Mouse (Mus musculus) stomach, postnatal 0 days (tissue): ENCODE data around the gene Setd2. TPM values are rescaled to one million over a fixed set of nuclear protein-coding genes. Genes with fewer than 3 reads are reported as not detected.

Experiments used
- ATAC-seq: fragments of 200-750 bp; cut with Nextera tagmentation; 2 replicates; pipeline ENCODE4 v1.8.0; 2017; ENCODE audit not compliant: low FRiP score, low TSS enrichment
- DNase-seq: peaks from one replicate; pipeline ENCODE4 v3.0.0-alpha.2; 2016; ENCODE audit warnings: low spot score
- H3K27ac ChIP-seq: fragments of 300-500 bp; sonication (generic); replicated peaks from 2 replicates; pipeline ENCODE4 v1.5.1; 2014; ENCODE audit warnings: mild to moderate bottlenecking, control low read depth
- H3K27me3 ChIP-seq: fragments of 300-500 bp; sonication (generic); 2 replicates; pipeline ENCODE4 v1.6.1; 2014; ENCODE audit warnings: low read length; ENCODE audit not compliant: control insufficient read depth, insufficient read depth
- H3K36me3 ChIP-seq: fragments of 300-500 bp; sonication (generic); 2 replicates; pipeline ENCODE4 v1.6.1; 2014; ENCODE audit warnings: low read length, mixed read lengths; ENCODE audit not compliant: control insufficient read depth, insufficient read depth
- H3K4me1 ChIP-seq: fragments of 300-500 bp; sonication (generic); replicated peaks from 2 replicates; pipeline ENCODE4 v1.6.1; 2014; ENCODE audit warnings: antibody characterized with exemption; ENCODE audit not compliant: control insufficient read depth, insufficient read depth
- H3K4me2 ChIP-seq: fragments of 300-500 bp; sonication (generic); replicated peaks from 2 replicates; pipeline ENCODE4 v1.6.1; 2014; ENCODE audit warnings: low read depth, mild to moderate bottlenecking, control low read depth, moderate library complexity
- H3K4me3 ChIP-seq: fragments of 300-500 bp; sonication (generic); 2 replicates; pipeline ENCODE4 v1.5.1; 2014; ENCODE audit warnings: low read depth, low read length, control low read depth
- H3K9ac ChIP-seq: fragments of 300-500 bp; sonication (generic); 2 replicates; pipeline ENCODE4 v1.6.1; 2014; ENCODE audit warnings: mild to moderate bottlenecking, low read length, control low read depth, mixed read lengths
- H3K9me3 ChIP-seq: fragments of 300-500 bp; sonication (generic); 2 replicates; pipeline ENCODE4 v1.6.1; 2016; ENCODE audit warnings: low read length; ENCODE audit not compliant: control insufficient read depth
- CTCF ChIP-seq: IDR thresholded peaks from 2 replicates; pipeline ENCODE4 v1.5.1; 2016; ENCODE audit warnings: antibody characterized with exemption, low read depth, mild to moderate bottlenecking, moderate library complexity
- EP300 ChIP-seq: optimal IDR thresholded peaks from 2 replicates; pipeline ENCODE3; 2016; ENCODE audit warnings: antibody characterized with exemption
- WGBS: fragments of 180-500 bp; shearing (Covaris S2); extraction: QIAGEN DNeasy Blood & Tissue Kit; methylation state at CpG from one replicate; pipeline ENCODE4 v1.1.7; 2014; 5-methylcytosine and 5-hydroxymethylcytosine counted together
- polyA plus RNA-seq: library from polyadenylated mRNA; unstranded; fragments of >200 nt; fragmentation: Nextera tagmentation; extraction: Ambion mirVana; gene quantifications from 2 replicates; pipeline ENCODE4 v1.2.1, GENCODE M21; 2015

Setd2 gene
- polyA plus RNA-seq, 1 experiment from 2014 or later: 13.1 TPM

GRCm38 (mm10) chr9:110617081-110617480 lies 84.7 kb downstream of the Setd2 start:
- H3K4me2 ChIP-seq: no peak overlapping the region
- H3K36me3 ChIP-seq: peaks cover 24% of the 10 kb centered on the region
- H3K9me3 ChIP-seq: no peaks in the 10 kb centered on the region
- H3K4me1 ChIP-seq: no peaks in the 10 kb centered on the region
- no peak overlapping the region for H3K4me3 ChIP-seq
- H3K27me3 ChIP-seq: no peaks in the 10 kb centered on the region
- WGBS: 74% methylated on average over 3 of the region's 3 CpGs
- H3K9ac ChIP-seq: no peak overlapping the region
- H3K27ac ChIP-seq: no peak overlapping the region
- ATAC-seq (no peak), DNase-seq (no peak)
- TF ChIP-seq CTCF (no peak), EP300 (no peak)

GRCm38 (mm10) chr9:110620180-110620579 lies 87.8 kb downstream of the Setd2 start:
- DNase-seq (peak; percentile 64), ATAC-seq (no peak)
- TF ChIP-seq CTCF (peak; percentile 60), EP300 (no peak)
- H3K4me1 ChIP-seq: 0 out of 2 replicates have a peak, but pooled peaks cover 2% of the 10 kb centered on the region
- H3K27me3 ChIP-seq: no peaks in the 10 kb centered on the region
- no peak overlapping the region for H3K4me2 ChIP-seq
- H3K27ac ChIP-seq: no peak overlapping the region
- H3K9me3 ChIP-seq: no peaks in the 10 kb centered on the region
- peaks cover 21% of the 10 kb centered on the region for H3K36me3 ChIP-seq
- H3K9ac ChIP-seq: no peak overlapping the region
- no peak overlapping the region for H3K4me3 ChIP-seq
- WGBS: 79% methylated on average over 7 of the region's 7 CpGs

DNA sequence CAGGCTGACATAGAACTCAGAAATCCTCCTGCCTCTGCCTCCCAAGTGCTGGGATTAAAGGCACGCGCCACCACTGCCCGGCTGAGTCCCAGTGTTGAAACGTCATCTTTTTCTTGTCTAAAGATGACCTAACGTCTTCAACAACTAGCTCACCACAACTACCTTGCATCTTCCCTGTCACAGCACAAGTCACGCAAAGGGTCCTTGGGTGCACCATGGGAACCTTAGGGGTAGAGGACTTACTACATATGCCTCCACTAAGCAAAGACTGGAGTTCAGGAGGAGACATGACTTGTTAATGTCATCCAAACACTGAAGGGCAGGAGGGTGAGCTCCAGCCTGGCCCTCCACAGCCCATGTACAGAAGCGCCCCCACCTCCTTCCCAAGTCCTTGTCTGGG lies 88.3 kb downstream of the Setd2 start:
- DNase-seq: no peak
- no peak for TF ChIP-seq EP300
- no peak for TF ChIP-seq CTCF
- no peaks in the 10 kb centered on the region for H3K9me3 ChIP-seq
- 0 out of 2 replicates have a peak, but pooled peaks cover 3% of the 10 kb centered on the region for H3K4me1 ChIP-seq
- H3K27ac ChIP-seq: no peak overlapping the region
- WGBS: 92% methylated on average over 7 of the region's 7 CpGs
- H3K27me3 ChIP-seq: no peaks in the 10 kb centered on the region
- ATAC-seq: no peak
- peaks cover 19% of the 10 kb centered on the region for H3K36me3 ChIP-seq
- no peak overlapping the region for H3K4me2 ChIP-seq
- H3K9ac ChIP-seq: no peak overlapping the region
- H3K4me3 ChIP-seq: no peak overlapping the region

- Histone ChIP-seq H3K27ac (no peak overlapping the region), H3K36me3 (peaks cover 14% of the 10 kb centered on the region), H3K4me3 (no peak overlapping the region), H3K4me2 (no peak overlapping the region), H3K9ac (no peak overlapping the region), H3K9me3 (no peaks in the 10 kb centered on the region), H3K4me1 (0 out of 2 replicates have a peak, but pooled peaks cover 3% of the 10 kb centered on the region), H3K27me3 (no peaks in the 10 kb centered on the region)
- no peak for ATAC-seq
- WGBS: 67% methylated on average over 12 of the region's 12 CpGs
- DNase-seq: no peak
- no peak for TF ChIP-seq CTCF
- no peak for TF ChIP-seq EP300
Measured at GRCm38 (mm10) chr9:110622621-110623219, 90.3 kb downstream of the Setd2 start.

DNA sequence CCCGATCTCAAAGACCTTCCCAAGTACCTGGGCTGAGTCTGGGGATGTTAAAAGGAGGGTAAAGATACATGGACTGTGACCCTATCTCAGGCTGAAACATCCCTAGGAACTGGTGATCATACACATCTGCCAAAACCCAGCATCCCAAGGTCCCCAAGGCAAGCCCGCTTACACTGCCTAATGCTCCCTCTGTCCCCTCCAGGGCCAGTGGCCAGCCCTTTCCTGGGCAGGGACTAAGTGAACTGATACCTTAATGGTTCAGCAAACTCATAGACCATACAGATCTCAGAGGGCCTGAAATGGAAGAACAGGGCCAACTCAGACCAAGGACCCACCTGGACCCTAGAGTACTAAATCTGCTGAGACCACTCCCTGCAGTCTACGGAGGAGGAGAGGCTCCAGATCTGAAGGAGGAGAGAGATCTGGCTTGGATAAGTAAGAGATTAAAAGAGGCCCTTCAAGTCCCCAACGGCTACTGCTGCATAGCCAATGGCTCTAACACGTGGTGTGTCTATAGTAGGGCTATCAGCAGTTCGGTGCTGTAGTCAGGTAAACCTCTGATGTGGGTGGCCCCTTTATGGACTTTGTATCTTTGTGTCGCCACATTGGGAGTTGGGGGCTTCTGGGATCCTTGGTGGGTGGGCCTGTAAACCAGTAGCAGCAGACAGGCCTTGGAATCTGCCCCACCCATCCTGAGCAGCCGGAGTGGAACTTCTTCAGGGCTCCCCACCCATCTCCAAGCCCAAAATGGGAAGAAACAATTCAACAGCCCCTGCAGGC lies 91.2 kb downstream of the Setd2 start:
- DNase-seq (no peak), ATAC-seq (no peak)
- peak overlapping the region; percentile 52 for H3K4me3 ChIP-seq
- no peaks in the 10 kb centered on the region for H3K27me3 ChIP-seq
- peak overlapping the region; percentile 73 for H3K9ac ChIP-seq
- TF ChIP-seq EP300 (no peak), CTCF (no peak)
- H3K27ac ChIP-seq: 0 out of 2 replicates have a peak overlapping the region, but pooled peaks have one; percentile 35
- H3K36me3 ChIP-seq: peaks cover 8% of the 10 kb centered on the region
- H3K4me2 ChIP-seq: peak overlapping the region; percentile 93
- 43% methylated on average over 8 of the region's 8 CpGs for WGBS
- H3K9me3 ChIP-seq: no peaks in the 10 kb centered on the region
- 0 out of 2 replicates have a peak, but pooled peaks cover 3% of the 10 kb centered on the region for H3K4me1 ChIP-seq
